Mouse (Mus musculus): ENCODE measurements around the gene Sdf4.

The Sdf4 gene

DNA sequence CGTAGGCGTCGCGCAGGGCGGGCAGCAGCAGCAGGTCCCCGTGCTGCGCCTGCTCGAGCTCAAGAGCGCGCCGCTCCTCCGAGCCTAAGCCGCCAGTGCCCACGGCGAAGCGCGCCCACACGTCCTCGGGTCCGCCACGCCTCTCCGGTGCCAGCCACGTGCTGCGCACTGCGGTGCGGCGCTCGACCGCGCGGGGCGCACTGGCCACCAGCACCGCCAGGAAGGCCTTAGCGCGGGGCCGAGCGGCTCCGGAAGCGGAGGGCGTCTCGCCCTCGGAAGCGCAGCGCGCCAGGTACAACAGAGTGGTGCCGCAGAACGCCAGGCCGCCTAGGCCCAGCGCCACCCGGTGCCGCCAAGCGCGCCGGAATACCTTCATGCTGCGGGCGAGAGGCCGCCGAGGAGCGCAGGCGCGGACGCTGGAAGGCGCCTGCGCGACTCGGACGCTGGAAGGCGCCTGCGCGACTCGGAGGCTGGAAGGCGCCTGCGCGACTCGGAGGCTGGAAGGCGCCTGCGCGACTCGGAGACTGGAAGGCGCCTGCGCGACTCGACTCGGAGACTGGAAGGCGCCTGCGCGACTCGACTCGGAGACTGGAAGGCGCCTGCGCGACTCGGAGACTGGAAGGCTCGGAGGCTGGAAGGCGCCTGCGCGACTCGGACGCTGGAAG, at the start of gene Sdf4, which contains the start of gene B3galt6:
Gene Sdf4, plus strand, starts transcription at position 632 of the 665 bp plus-strand sequence.
Gene B3galt6, minus strand, starts transcription at position 409 of the 665 bp plus-strand sequence.
- DNase-seq (ENCODE audit: low spot score in 2 of 2): peak; percentile 81 to 92

DNA sequence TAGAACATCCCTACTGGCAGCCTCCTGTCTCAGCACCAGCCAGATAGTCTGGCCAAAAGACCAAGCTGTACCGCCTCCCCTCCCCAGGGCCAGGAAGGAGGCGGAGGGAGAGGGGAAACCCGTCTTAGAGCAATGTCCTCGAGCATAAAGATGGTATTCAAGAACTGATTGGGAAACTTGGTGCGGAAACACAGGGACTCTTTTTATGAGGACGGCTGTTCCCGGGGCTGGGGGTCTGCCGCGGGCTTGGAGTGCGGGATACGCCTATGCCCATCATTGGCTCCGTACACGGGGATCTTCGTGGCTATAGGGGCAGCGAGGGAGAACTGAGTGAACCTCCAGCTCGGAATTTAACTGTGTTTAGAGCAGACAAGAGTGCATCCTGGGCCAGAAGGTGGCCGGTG, 49.6 kb upstream of the Sdf4 start:
- no peak for DNase-seq (ENCODE audit: low spot score in 2 of 2)

DNA sequence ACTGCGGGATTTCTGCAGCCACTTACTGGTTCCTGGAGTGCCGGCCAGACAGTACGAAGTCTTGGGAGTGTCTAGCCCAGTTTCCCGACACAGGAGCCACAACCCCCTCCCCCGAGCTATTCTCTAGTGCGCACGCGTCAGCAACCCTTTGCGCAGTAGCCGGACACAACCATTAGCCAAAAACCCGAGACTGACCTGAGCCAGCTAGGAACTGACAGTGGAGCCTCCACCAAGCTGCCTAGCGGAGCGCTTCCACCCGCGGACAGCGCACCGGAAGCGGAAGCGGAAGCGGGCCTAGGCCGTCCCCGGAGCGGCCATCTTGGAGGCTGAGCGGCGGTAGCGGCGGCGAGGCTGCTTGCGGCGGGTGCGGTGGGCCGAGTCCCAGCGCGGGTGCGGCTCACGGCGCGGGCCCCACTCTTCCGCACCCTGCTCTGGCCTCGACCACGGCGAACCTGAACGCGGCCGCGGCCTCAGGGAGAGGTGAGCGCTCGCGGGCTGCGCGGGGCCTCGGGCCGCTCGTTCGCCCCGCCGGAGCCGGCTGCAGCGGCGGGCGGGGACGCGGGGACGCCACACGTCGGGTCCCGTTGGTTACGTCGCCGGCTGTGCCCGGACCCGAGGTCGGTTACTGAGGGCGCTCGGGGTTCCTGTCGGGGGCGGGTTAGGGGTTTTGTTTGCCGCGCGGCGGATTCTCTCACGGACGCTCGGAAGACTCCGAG, 49.0 kb upstream of the Sdf4 start, which contains the start of gene Ube2j2:
Gene Ube2j2, plus strand, starts transcription at position 298 of the 716 bp plus-strand sequence.
- peak; percentile 90 to 91 for DNase-seq (ENCODE audit: low spot score in 2 of 2)

DNA sequence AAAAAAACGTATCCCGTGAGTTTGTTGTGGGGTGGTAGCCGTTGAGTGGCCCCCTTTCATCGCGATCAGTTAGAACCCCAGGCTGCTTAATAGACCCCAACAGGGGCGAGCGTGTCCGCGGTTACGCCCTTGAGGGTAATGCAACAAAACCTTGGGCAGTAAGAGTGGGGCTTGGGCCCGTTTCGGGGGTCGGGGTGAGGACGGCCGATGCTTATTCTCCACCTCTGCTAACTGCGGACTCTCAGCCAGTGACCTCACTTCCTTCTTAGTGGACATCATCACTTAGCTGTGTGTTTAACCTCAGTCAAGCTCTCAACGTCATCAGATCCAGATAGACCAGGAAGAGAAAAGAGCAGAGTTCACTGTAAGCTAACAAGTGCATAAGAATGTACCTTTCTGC, 48.4 kb upstream of the Sdf4 start:
- DNase-seq (ENCODE audit: low spot score in 2 of 2): no peak

DNA sequence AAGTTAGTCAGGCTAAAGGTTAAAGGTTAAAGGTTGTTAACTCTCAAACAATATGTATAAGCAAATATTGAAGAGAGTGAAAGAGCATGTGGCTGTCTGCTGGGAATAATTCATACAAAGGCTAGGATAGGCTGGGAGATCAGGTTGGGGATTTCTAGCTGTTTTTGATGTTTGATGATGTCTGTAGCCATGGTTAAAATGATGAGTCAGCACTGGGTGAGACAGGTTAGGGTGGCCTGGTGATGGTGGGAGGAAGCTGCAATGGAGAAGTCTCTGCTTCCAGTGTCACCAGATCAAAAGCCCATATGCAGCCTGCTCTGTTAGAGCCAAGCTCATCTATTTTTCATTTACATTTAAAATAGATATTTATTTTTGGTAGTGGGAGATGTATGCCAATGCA, 45.6 kb upstream of the Sdf4 start:
- DNase-seq (ENCODE audit: low spot score in 2 of 2): no peak

DNA sequence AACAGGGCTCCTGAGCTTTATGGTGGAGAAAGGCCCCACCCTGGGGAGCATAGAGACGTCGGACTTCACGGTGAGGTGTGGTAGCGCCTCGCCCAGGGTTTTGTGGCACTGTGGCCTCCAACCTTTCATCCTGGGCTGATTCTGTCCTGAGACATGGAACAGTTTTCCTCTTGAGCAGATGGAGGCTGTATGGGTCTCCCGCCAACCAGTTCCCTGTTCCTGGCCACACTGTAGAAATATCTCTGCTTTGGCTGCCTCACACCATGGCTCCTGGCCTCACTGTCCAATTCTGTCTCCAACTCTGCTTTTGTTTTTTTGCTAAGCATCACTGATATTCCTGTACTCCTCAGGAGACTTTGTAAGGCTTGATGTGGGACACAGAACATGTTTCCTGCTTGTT, 37.2 kb upstream of the Sdf4 start:
- DNase-seq (ENCODE audit: low spot score in 2 of 2): no peak

DNA sequence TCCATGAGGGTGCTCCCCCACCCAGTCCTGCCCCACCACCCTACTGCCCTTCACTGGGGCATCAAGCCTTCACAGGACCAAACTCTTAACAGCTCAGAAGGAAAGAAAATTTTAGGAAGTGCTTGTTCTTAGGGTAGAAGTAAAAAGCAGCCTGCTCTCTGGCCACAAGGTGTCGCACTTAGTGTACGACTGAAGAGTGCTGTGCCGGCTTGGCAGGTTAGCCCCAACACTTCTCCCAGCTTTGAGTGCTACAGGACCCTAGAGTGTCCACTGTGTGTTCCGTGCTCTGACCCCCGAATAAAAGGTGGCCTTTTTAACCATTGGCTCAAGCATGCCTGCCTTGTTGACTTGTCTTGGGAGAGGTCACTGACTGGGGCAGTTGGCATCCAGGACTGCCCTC, 33.4 kb upstream of the Sdf4 start:
- peak; percentile 69 to 76 for DNase-seq (ENCODE audit: low spot score in 2 of 2)

DNA sequence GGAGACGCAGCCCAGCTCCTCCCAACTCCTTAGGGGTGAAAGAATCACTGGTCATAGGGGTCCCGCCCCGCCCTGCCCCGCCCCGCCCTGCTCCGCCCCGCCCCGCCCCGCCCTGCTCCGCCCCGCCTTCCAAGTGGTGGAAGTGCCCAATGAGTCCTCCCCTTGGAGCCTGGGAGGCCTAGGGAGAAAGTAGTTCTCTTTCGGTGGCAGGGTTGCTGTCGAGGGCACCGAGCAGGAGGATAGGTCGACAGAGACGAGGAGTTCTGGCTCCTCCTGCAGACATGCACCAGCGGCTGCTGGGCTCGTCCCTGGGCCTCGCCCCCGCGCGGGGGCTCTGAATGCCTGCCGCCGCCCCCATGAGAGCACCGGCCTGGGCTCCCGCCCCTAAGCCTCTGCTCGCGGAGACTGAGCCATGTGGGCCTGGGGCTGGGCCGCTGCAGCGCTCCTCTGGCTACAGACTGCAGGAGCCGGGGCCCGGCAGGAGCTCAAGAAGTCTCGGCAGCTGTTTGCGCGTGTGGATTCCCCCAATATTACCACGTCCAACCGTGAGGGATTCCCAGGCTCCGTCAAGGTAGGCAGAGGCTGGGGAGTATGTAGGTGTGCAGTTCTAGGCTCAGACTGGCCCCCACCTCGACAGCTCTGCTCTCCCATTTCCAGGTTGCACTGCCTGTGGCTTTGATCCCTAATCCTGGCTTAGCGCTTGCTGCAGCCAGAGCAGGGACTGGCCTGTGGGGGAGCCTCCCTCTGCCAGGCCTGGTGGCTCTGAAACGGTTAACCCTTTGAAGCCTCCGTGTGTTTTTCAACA, 30.3 kb upstream of the Sdf4 start, which contains the start of gene C1qtnf12:
Gene C1qtnf12, plus strand, starts transcription at position 152 of the 805 bp plus-strand sequence.
- DNase-seq (ENCODE audit: low spot score in 2 of 2): peak; percentile 15 to 30

DNA sequence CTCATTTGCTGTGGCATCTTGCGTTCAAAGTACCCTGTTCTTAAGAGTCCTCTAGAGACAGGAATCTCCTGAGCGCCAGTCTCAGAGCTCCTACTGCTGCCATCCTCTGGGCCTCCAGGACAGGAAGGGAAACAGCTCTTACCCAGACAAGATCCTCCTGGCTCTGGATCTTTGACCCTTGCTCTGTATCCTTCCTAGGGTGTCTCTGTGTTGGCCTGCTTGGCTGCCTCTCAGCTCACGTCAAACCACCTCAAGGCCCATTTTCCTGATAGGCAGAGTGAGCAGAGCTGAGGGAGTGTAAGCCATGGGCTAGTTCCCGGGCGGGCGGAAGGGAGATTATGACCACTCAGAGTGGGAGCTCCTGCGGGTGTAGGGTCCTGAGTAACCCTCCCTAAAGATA, 29.6 kb upstream of the Sdf4 start:
- no peak for DNase-seq (ENCODE audit: low spot score in 2 of 2)

DNA sequence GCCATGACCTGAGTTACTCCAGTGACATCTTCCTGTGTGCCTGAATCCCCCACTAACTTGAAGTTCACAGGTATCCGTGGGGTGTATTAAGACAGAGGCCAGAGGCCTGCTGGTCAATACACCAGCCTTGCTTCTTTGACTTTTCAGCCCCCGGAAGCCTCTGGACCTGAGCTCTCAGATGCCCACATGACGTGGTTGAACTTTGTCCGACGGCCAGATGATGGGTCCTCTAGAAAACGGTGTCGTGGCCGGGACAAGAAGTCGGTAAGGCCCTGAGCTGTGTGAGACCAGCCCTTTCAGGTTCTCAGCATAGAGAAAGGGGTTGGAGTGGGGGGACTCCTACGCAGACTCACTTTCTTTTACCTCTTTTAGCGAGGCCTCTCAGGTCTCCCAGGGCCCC, 28.3 kb upstream of the Sdf4 start:
- DNase-seq (ENCODE audit: low spot score in 2 of 2): no peak

DNA sequence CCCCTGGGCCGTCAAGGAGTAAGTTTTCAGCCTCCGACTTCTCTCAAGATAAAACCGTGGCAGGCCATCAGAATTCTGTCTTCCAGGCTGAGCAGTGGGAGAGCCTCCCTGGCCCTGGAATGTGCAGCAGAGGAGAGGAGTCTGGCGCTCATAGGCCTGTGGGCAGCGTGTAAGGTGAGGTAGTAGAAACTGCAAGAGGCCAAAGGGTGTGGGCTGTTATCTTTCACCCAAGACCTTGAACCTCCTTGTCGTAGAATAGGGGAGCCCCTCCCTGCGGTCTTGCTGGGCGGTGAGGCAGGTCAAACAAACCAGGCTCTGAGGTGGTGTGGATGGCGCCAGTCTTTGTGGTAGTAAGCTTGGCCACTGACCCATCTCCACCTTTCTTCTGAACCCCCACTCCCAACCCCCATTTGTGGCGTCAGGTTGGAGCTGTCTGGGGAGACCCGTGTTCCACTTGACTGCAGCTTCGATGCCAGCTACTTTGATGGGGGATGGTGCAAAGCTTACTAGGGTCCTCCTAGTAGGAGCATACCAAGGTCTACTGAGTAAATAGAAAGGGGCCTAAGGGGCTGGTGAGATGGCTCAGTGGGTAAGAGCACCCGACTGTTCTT, 23.5 kb upstream of the Sdf4 start:
- DNase-seq (ENCODE audit: low spot score in 2 of 2): peak in 1 of 2 experiments; percentile 18

DNA sequence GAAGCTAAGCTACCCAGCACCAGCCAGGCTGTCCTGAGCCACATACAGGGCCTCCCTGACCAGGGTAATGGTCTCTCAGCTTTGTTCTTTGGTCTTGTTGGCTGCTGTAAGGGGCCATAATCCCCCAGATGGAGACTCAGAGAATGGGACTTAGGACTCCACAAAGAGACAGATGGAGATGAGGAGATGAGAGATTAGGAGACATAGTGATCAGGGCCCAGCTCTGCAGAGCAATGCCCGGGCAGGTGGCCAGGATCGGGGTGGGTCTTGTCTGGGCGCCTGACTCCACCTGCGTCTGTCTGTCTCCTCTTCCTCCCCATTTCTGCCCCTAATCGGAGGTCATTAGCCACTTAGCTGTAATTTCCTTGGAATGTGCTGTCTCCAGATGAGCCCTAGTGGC, 22.4 kb upstream of the Sdf4 start:
- DNase-seq (ENCODE audit: low spot score in 2 of 2): no peak

DNA sequence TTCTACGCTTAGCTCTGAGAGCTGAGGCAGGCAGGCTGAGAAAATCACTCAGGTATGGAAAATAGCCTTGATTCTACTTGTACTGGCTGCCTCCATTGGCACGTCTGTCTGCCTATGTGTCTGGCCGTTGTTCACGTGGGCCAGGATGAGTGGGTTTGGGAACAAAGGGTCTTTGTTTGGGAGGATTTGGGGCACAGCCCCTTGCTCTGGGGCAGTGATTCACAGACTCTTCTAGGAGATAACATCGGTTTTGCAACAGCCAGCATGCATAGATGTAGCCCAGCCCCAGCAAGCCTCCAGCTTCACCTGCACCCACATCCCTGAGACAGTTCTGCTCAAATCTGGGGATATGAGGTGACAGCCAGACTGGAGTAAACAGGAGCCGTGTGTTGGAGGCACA, 20.0 kb upstream of the Sdf4 start:
- DNase-seq (ENCODE audit: low spot score in 2 of 2): no peak

DNA sequence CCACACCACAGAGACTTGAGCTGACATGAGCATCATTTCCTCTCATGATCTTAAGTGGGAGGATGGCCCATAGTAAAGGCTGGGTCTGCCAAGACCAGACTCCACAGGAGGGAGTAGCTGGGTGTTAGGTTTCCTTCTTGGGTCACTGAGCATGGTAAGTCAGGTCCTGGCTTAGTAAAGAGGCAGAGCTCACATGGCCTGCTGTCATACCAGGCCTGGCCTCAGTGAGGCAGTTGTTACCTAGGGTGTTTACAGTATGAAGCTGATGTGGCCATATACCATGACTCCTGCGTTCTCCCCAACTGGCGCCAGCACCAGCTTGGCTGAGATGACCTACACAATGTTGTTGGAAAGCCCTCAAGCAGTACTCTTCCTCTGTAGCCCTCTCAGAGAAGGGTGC, 19.4 kb upstream of the Sdf4 start:
- DNase-seq (ENCODE audit: low spot score in 2 of 2): no peak

DNA sequence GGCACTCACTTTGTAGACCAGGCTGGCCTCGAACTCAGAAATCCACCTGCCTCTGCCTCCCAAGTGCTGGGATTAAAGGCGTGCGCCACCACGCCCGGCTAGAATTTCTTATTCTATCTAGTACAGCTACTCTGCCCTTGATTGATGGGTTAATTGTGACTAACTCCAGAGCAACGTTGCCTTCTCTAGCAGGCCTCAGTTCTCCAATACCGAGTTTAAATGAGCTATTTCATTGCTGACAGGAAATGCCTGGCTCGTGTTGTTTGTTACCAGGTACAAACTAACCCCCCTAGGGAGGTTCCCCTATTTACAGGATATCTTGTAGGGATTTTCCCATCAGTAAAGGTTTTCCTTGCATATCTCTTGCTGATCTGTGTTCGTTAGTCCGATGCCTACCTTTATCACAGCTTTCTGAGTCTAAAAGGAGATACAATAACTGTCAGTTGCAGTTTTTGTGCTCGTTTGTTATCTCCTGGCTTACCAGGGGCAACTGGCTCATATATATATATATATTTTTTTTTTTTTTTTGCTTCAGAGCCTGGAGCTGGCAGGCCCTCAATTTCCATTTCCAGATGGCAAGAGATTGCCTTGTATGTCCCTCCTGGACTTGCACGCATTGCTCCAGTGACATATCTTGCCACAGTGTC, 11.1 kb upstream of the Sdf4 start:
- DNase-seq (ENCODE audit: low spot score in 2 of 2): no peak

DNA sequence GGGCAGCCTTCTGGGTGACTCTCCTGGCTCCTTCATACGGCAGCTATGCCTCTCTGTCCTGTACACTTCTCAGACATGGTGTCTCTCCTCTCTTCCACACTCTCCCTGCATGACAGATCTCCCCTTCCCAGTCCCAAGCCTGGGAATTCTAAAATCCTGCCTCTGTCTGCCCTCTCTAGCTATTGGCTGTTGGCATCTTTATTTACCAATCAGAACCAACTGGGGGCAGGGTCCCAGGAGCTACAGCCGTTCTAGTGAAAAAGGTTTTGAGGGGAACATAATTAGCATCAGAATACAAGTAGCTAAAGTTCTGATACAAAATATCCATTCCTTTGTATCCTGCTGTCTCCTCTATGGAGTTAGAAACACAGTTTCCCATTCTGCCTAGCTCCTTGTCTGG, 8.9 kb upstream of the Sdf4 start:
- DNase-seq (ENCODE audit: low spot score in 2 of 2): no peak

DNA sequence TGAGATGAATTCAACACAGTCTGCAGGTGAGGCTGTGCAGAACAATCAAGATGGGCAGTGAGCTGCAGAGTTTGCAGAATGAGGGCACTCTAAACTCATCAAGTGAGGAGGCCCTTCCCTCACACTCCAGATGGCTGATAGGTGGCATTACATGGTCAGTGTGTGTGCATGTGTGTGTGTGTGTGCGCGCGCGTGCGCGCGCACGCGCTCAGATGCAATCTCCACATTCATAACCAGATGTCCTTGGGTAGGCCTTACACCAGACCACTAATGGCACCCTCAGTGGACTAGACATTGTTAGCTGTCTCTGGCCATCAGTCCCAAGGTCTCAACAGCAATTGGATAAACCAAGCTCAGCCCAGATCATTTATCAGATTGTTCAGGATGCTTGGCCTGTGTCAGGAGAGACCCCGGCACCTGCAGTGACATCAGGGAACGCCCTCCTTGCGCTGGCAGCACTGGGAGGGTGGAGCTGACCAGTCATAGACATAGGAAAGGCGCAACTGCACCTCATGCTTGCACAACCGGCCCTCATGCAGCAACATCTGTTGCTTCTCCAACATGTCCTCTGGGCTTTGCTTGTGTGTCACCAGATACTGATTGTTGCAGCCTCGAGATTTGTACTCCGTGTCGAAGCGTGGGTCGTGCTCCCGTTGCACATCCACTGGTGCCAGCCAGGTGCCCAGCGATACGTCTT, 1.3 kb upstream of the Sdf4 start:
- DNase-seq (ENCODE audit: low spot score in 2 of 2): peak; percentile 3 to 31

DNA sequence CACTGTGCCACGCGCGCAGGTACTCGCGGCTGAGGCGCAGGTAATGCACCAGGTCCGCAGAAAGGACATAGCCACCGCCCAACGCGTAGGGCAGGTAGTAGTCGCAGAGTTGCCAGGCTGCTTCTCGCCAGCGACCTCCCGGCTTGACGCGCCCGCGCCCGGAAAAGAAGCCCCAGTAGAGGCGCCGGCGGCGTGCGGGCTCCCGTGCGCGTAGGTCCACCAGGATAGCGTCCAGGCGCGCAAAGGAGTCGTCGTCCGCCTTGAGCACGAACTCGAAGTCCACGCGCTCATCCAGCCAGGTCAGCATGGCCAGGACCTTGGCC, 803 bp upstream of the Sdf4 start:
- no peak for DNase-seq (ENCODE audit: low spot score in 2 of 2)

DNA sequence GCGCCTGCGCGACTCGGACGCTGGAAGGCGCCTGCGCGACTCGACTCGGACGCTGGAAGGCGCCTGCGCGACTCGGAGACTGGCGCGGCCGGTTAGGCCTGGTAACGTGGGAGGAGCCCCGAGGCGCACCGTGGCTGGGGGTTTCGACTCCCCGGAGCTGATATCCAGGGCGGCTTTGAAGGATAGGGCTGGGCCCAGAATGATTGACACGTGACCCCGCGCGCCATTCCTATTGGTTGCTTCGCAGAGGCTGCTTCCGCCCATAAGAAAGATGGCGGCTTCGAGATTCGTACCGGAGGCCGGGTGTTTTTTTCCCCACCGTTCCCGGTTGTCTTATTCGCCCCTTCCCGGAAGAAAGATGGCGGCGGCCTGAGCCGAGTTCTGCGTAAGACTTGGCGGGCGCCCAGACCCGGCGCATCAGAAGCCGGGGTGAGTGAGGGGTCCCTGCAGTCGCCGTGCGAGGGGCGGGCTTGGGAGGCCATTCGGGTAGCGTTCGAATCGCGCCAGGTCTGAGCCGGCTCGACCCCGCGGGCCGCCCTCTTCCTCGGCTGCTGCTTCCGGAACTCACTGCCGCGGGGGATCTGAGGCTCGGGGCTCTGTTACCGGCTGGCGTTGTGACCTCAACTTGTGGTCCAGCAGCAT, 355 bp downstream of the Sdf4 start:
- DNase-seq (ENCODE audit: low spot score in 2 of 2): peak; percentile 91 to 95

DNA sequence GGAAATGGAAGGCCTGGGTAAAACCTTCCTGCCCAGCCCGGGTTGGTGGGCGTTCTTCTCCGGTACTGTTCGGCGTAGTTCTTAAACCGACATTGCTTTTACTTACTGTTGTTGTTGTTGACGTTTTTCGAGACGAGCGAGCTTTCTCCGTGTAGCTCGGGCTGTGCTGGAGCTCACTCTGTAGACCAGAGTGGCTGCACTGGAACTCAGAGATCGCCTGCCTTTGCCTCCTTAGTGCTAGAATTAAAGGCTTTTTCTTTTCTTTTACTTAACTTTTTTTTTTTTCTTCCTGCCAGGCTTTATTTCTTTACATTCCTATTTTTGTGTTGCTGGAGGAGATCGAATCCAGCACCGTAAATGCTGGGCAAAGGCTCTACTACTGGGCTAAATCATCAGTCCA, 934 bp downstream of the Sdf4 start:
- DNase-seq (ENCODE audit: low spot score in 2 of 2): no peak

DNA sequence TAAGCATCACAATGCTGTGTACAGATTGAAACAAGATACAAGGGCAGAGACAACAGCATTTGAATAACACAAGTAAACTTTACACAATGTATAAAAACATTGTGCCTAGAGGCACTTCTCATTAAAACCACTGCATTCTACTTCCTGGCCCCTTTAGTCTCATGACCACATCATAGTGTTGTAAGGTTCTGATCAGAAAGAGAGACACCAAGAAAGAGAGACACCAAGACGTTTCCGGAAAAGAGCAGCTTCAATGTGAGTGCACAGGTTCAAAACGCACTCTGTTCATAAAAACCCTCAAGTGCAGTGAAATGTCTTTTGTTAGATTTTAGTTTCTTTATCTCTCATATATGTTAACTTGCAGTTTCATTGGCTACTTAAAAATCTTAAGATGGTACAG, 11.4 kb downstream of the Sdf4 start:
- DNase-seq (ENCODE audit: low spot score in 2 of 2): no peak
